Mouse (Mus musculus) embryo, embryonic 10.5 days (tissue): Measurements from ENCODE around the gene Ppt2.
A peak's percentile ranks its signal among the peaks of the same experiment; 100 is the strongest.

ENCODE experiments used
- DNase-seq: peaks from one replicate; pipeline ENCODE4 v3.0.0-alpha.2; 2015; ENCODE audit warnings: low spot score

The Ppt2 gene

DNA sequence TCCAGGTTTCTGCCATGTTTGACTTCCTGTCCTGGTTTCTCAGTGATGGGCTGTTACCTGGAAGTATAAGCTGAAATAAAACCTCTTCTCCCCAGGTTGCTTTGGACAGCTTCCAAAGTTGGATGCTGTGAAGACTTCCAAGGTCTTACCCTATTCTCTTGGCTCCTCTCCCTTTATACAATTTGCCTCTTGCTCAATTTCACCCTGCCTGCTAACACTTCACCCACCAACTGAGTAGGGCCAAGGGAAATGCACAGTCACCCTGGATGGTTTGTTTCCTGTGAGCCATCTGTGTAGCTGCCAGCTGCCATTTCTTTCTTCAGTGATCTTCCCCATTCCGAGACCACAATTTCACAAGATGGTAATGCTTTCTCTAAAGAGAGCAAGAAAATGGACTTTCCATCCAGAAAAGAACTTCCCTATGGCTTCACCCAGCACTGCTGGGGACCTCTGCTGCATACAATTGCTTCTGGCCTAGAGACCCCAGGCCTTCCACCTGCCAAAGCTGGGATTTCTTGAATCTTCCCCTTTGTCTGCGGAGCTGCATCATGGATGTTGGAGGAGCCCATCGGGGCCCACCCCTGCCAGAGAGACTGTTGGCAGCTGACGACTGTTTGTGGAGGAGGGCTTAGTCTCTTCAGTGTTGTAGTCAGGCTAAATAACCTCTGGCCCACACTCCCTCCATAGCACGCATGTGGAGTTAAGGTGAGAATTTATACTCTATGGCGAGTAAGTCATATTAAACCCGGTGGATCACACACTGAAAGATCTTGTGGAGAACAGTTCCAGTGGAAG is 11.3 kb upstream of the Ppt2 start:
- no peak for DNase-seq

GRCm38 (mm10) chr17:34637459-34637858 is 9.1 kb upstream of the Ppt2 start:
- DNase-seq = no peak

DNA sequence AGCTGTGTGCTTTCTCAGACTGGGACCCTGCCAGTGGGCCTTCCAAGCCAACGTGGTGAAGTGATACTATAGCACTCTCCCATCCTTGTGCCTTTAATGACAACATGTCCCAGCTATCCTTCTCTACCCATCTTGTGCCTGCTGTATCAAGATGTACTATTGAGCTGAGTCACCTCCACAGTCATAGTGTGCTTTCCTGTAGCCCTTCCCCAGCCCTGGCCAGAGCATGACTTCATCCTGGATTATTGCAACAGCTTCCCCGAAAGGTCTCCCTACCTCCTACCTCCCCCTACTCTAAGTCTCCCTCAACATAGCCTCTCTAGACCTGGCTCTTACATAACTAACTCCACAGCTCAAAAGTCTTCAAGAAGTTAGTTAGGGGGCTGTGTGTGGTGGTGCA is 7.4 kb upstream of the Ppt2 start:
- DNase-seq = no peak

DNA sequence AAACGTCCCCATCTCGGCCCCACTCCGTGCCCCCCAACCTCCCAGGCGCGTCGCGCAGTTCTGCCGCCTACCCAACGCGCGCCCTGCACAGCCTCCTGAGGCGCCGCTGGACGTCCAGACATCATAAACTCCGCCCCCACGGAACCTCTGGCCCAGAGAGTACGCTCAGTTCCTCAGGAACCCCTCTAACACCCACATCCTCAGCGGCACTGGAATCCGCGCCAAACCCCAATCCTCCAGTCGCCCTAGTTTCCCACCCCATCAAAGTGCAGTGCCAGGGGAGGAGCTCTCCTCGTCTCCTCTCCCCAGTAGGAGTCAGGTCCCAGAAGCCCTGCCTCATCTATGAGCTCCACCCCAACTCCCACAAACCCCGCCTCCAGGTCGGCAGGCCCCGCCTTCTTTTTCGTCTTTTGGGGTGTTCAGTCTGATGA is 4.0 kb upstream of the Ppt2 start:
- DNase-seq = peak; percentile 71

GRCm38 (mm10) chr17:34631647-34632046 is 3.3 kb upstream of the Ppt2 start:
- no peak for DNase-seq

DNA sequence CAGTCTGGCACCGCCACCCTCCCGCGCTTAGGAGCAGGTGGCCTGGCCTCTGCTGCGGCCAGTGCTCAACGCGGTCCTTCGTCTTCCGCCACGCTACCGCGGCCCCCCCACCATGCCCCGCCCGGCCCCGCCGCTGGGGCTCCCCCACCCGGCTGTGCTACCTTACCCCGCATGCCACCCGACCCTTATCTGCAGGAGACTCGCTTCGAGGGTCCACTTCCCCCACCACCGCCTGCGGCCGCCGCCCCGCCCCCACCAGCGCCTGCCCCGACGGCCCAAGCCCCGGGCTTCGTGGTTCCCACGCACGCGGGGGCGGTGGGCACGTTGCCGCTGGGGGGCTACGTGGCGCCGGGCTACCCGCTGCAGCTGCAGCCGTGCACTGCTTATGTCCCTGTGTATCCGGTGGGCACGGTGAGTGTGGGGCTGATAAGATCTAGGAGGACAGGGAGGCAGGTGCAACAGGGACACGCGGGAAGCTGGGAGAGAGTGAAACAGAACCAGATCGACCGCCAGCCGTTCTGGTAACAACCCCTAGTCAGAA is 2.5 kb upstream of the Ppt2 start:
- DNase-seq = no peak

- no peak for DNase-seq
Observed at GRCm38 (mm10) chr17:34629796-34630603, 1.7 kb upstream of the Ppt2 start.

DNA sequence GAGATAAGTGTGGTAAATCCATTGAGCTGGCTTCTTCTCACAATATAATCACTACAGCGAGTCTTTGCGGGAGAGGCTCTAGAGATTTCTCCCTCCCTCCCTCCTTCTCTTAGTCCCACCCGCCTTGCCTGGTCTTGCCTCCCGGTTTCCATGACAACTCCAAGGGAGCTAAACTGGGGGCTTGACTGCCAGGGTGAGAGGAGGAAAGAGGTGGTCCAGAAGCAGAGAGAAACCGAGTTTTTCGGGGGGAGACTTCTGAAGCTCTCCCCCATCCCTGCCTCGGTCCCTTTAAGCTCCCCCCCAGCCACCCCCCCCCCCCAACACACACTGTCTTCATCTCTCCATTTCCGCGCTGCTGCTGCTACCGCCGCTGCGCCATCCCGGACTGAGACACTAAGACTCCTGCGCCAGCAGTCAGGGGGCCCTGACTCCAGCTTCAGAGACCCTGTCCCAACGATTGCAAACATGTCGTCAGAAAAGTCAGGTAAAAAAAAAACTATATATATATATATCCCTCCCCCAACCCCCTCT is 976 bp upstream of the Ppt2 start, which contains the start of gene Prrt1:
TSS of gene Prrt1 (plus strand) at position 313 of the 531 bp plus-strand sequence.
- DNase-seq = peak; percentile 74

- DNase-seq = no peak
Observed at GRCm38 (mm10) chr17:34628644-34628967, 296 bp upstream of the Ppt2 start.

GRCm38 (mm10) chr17:34627093-34627942 is 992 bp downstream of the Ppt2 start:
- peak; percentile 92 for DNase-seq

- peak; percentile 79 for DNase-seq
Observed at GRCm38 (mm10) chr17:34626773-34627092, 1.6 kb downstream of the Ppt2 start.

DNA sequence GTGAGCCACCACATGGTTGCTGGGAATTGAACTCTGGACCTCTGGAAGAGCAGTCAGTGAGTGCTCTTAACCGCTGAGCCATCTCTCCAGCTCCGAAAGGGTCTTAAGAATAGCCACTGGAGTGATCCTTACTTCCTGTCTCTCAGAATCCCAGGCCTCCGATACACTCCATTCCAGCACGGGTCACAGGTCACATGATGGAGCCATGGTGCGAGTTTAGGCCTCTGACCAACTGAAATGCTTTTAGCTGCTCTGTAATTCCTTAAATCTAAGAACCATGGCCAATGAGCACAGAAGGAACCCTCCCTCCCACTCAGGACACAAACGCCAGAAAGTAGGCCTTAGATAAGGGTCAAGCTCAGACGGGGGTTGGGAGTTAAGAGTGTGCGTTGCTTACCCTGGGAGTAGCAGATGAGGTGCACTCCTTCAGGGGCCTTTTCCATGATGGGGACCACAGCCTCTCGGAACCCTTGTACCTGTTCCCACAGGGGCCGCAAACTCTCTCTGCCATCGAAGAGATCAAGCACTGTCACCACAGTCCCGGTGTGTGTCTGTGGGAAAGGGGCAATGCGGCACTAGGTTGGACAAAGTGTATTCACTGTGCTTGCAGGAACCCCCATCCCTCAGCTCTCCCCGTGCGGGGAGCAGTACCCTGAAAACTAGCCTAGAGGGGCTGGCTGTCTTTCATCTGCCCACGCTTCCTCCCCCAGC is 2.1 kb downstream of the Ppt2 start:
- DNase-seq = no peak

GRCm38 (mm10) chr17:34624981-34625380 is 3.3 kb downstream of the Ppt2 start:
- no peak for DNase-seq

DNA sequence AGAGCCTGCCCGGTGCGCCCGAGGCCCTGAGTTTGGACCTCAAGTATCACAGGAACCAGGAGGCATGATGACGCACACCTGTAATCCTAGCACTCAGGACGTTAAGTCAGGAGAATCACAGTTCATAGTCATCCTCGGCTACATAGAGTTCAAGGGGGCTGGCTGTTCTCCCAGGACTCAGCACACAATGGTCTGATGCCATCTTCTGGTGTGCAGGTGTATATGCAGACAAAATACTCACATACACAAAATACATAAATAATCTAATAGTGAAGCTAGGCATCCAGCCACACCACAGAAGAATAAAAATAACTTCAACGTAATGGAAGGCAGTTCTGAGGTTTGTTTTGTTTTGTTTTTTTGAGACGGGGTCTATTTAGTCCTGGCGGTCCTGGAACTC is 5.1 kb downstream of the Ppt2 start:
- no peak for DNase-seq

DNA sequence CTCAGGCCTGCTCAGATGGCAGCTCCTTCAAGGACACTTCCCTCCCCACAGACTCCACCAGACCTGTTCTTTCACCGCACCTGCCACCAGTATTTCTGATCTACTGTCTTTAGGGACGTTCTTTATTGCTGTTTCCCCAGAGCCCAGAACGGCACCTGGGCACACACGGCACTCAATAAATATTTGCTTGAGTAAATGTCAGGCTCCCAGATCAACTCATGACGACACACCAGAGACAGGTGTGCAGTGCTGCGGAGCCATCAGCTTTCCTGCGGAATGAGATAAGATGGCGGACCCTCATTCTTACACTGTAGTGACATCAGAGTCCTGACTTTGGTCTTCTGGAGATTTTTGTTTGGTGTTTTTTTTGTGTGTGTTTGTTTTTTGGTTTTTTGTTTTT is 7.3 kb downstream of the Ppt2 start:
- no peak for DNase-seq

DNA sequence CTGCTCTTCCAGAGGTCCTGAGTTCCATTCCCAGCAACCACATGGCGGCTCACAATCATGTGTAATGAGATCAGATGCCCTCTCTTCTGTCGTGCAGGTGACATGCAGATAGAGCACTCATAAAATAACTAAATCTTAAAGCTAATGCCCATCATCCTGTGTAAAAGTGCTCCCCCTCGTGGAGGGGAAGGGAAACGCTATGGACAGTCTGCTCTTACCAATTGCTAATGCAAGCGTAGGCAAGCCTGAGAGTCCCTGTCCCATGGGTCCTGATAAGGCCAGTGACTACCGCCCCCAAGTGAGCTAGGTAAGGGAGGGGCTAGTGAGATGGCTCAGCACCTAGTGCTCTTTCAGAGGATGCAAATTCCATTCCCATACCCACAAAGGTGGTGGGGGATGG is 9.3 kb downstream of the Ppt2 start:
- DNase-seq = peak; percentile 82

- DNase-seq = no peak
Observed at GRCm38 (mm10) chr17:34615871-34616270, 12.4 kb downstream of the Ppt2 start, which contains the start of gene Egfl8. Gene Egfl8 (minus strand): TSS chr17:34615971.

DNA sequence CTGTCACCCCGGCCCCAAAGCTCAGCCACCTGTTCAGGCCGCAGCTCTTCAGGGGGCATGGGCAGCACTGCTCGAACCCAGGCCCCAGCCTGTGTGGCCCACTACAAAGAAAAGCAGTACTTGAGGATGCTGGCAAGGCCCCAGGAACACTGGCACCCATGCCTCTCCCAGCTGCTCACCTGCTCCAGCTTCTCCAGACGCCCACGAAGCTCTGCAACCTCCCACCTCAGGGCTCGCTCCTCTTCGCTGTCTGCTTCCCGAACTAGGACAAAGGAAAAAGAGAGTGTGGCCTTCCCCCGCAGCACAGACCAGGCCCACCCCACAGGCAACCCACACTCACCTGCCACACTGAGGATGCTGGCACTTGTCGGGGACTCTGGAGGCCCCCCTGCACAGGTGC is 14.5 kb downstream of the Ppt2 start:
- no peak for DNase-seq

DNA sequence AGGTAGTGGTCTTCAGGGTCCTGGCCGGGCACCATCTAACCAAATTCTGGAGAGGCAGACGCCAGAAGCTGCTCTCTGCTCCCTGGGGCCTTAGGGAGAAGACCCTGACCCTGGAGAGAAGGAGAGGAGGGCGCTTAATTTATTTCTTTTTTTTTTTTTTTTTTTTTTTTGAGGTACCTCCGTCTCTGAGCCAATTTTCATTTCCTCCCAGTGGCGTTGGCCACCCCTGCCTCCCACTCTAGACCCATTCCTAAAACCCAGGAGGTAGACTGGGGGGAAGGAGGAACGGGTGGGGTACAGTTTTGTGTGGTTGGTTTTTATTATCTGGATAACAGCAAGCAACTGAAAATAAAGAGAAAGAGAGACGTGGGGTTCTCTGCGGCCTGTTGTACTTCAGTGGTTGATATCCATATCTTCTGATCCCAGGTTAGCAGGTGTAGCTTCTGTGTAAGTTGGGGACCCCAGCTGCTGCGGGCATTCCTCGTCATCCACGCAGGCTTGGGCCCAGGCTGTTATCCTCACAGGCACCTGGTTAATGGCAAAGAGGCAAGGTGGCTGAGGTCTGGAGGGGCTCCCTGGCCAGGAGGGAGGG is 15.2 kb downstream of the Ppt2 start:
- no peak for DNase-seq

- DNase-seq = no peak
Observed at GRCm38 (mm10) chr17:34611050-34611449, 17.3 kb downstream of the Ppt2 start.

DNA sequence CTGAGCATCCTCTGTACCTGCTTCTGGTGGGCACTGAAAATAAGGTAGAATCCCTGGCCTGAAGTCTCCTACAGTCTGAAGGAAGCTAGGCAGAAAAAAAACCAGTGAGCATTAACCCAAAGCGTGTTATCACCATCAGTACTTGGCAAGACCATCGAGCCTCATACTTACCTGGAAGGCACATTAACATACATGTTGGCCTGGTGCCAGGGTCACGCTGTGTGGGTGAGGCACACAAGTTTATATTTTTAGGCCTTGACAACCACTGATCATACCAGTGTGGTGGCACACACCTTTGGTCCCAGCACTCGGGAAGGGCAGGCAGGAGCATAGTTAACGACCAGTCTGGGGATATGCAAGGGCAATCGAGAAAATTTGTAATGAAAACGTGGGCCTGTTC is 20.3 kb downstream of the Ppt2 start:
- DNase-seq = no peak
